Mouse (Mus musculus) liver, adult 2 months (tissue): ENCODE results near the gene Rhox2c. TPM values are rescaled to one million over a fixed set of nuclear protein-coding genes. Genes with fewer than 3 reads are reported as not detected.
"Not testable (repeated sequence)": the region's sequence is repeated elsewhere in the genome, so short reads cannot be mapped to it uniquely, and the experiment has no call there.

Experiments
- DNase-seq: peaks from one replicate; pipeline ENCODE4 v3.0.0-alpha.2; 2011; ENCODE audit warnings: low read depth, low spot score; ENCODE audit errors: extremely low read depth
- H3K27ac ChIP-seq: fragments of 200-500 bp; replicated peaks from 2 replicates; pipeline ENCODE4 v1.5.1; 2012; ENCODE audit warnings: low read depth, mild to moderate bottlenecking, control low read depth, inconsistent platforms, low read length; ENCODE audit not compliant: insufficient read depth
- H3K27me3 ChIP-seq: fragments of 200-500 bp; 2 replicates; pipeline ENCODE4 v1.6.1; 2012; ENCODE audit warnings: mild to moderate bottlenecking, moderate library complexity, low read length, inconsistent platforms; ENCODE audit not compliant: control insufficient read depth, insufficient read depth
- H3K36me3 ChIP-seq: fragments of 200-500 bp; 2 replicates; pipeline ENCODE4 v1.6.1; 2012; ENCODE audit warnings: low read length, inconsistent platforms; ENCODE audit not compliant: control insufficient read depth, insufficient read depth
- H3K4me1 ChIP-seq: fragments of 200-500 bp; 2 replicates; pipeline ENCODE4 v1.6.1; 2011; ENCODE audit warnings: low read length; ENCODE audit not compliant: control insufficient read depth, insufficient read depth
- H3K4me3 ChIP-seq: fragments of 200-500 bp; 2 replicates; pipeline ENCODE4 v1.5.1; 2011; ENCODE audit warnings: low read depth, mild to moderate bottlenecking, control low read depth, low read length, moderate library complexity; ENCODE audit not compliant: insufficient read depth
- H3K79me2 ChIP-seq: fragments of 200-500 bp; 2 replicates; pipeline ENCODE4 v1.6.1; 2012; ENCODE audit warnings: inconsistent platforms, mild to moderate bottlenecking, low read length, moderate library complexity; ENCODE audit not compliant: control insufficient read depth, insufficient read depth
- H3K9ac ChIP-seq: fragments of 200-500 bp; 2 replicates; pipeline ENCODE4 v1.6.1; 2012; ENCODE audit warnings: low read depth, mild to moderate bottlenecking, control low read depth, inconsistent platforms, low read length
- WGBS: fragments of 180-500 bp; shearing (Covaris S2); methylation state at CpG from one replicate; pipeline ENCODE4 v1.1.7; 2018; 5-methylcytosine and 5-hydroxymethylcytosine counted together
- polyA plus RNA-seq: library from polyadenylated mRNA; depleted of rRNA; stranded (reverse); fragments of >200 nt; gene quantifications from 2 replicates; pipeline ENCODE4 v1.2.3, GENCODE M21; 2012; rRNA removed
- total RNA-seq: library from RNA; depleted of rRNA; stranded (reverse); fragments of >200 nt; gene quantifications from 2 replicates; pipeline ENCODE4 v1.2.3, GENCODE M21; 2014; rRNA removed

The Rhox2c gene
- total RNA-seq: not detected in 2 replicates
- polyA plus RNA-seq: not detected in 2 replicates

GRCm38 (mm10) chrX:37453380-37453779, at the start of gene Rhox2c:
Rhox2c (plus strand) TSS chrX:37453680.
- not testable (repeated sequence) for H3K36me3 ChIP-seq, H3K4me3 ChIP-seq, H3K4me1 ChIP-seq, H3K79me2 ChIP-seq, H3K27ac ChIP-seq, H3K9ac ChIP-seq, DNase-seq, H3K27me3 ChIP-seq
- 94% methylated on average over 3 of the region's 10 CpGs for WGBS

DNA sequence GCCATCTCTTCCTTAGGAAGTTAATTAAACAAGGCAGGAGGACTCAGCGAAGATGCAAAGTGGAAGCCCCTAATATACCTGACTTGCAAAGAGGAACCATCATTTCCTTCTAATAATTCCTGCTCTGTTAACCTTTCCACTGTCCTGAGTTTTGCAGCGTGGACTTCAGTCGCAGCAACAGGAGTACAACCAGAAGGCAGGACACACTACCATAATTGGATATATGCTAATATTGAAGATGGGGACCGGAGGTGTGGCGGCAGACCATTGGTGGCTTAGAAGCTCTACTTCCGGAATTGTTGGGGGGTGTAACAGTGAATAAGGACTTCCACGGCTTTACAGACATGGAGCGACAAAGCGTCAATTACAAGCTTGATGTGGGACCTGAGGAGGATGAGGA, 41.7 kb upstream of the Rhox2c start, which contains the start of gene Rhox2b:
Gene Rhox2b (plus strand): TSS at position 301 of the 400 bp plus-strand sequence.
- not testable (repeated sequence) for H3K79me2 ChIP-seq, H3K4me1 ChIP-seq, DNase-seq, H3K27ac ChIP-seq, H3K4me3 ChIP-seq, H3K36me3 ChIP-seq, H3K9ac ChIP-seq, H3K27me3 ChIP-seq
- no CpG with 5 or more reads among the region's 9 CpGs for WGBS

- DNase-seq, H3K4me1 ChIP-seq, H3K27me3 ChIP-seq, H3K4me3 ChIP-seq, H3K9ac ChIP-seq, H3K79me2 ChIP-seq, H3K36me3 ChIP-seq, H3K27ac ChIP-seq: not testable (repeated sequence)
- 89% methylated on average over 14 of the region's 15 CpGs for WGBS
Observed at GRCm38 (mm10) chrX:37432194-37432593, 21.3 kb upstream of the Rhox2c start, which contains the start of gene Rhox4b. Rhox4b (plus strand) TSS chrX:37432494.

- DNase-seq, H3K79me2 ChIP-seq, H3K27me3 ChIP-seq, H3K27ac ChIP-seq, H3K9ac ChIP-seq, H3K36me3 ChIP-seq, H3K4me3 ChIP-seq, H3K4me1 ChIP-seq: not testable (repeated sequence)
- 95% methylated on average over 3 of the region's 4 CpGs for WGBS
Observed at GRCm38 (mm10) chrX:37458285-37458684, 4.8 kb downstream of the Rhox2c start, which contains the start of gene Rhox3c. Rhox3c (plus strand) TSS chrX:37458585.

- not testable (repeated sequence) for DNase-seq, H3K79me2 ChIP-seq, H3K27me3 ChIP-seq, H3K9ac ChIP-seq, H3K27ac ChIP-seq, H3K36me3 ChIP-seq, H3K4me3 ChIP-seq, H3K4me1 ChIP-seq
- 92% methylated on average over 14 of the region's 14 CpGs for WGBS
Observed at GRCm38 (mm10) chrX:37480037-37480436, 26.6 kb downstream of the Rhox2c start, which contains the start of gene Rhox4c. Rhox4c (plus strand) TSS chrX:37480337.

DNA sequence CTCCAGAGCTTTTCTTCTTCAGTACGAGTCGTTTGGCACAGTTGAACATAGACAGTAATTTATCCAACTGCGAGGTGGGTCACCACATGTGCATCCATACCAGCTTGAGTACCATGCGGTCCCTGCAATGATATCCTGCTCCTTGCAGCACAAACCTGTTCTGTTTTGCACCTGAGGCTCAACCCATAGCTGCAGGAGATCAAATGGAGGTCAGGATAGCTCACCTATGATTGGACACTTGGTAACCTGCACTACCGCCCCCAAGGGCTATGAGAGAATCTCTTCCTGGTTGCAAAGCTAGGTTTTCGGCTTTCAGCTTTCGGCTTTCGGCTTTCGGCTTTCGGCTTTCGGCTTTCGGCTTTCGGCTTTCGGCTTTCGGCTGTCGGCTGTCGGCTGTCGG, 60.6 kb downstream of the Rhox2c start, which contains the start of gene Rhox4d:
Gene Rhox4d (plus strand): TSS at position 301 of the 400 bp plus-strand sequence.
- H3K79me2 ChIP-seq, DNase-seq, H3K36me3 ChIP-seq, H3K9ac ChIP-seq, H3K4me3 ChIP-seq, H3K27ac ChIP-seq, H3K4me1 ChIP-seq, H3K27me3 ChIP-seq: not testable (repeated sequence)
- WGBS: 94% methylated on average over 11 of the region's 18 CpGs

Other genes with a start within 250 kb of the Rhox2c start
- gene Gm9, start 242.6 kb upstream of the Rhox2c start, total RNA-seq: not detected in 2 replicates
- gene Gm9, start 242.6 kb upstream of the Rhox2c start, polyA plus RNA-seq: not detected in 2 replicates
- not detected in 2 replicates for gene Rhox1, start 231.4 kb upstream of the Rhox2c start, total RNA-seq
- not detected in 2 replicates for gene Rhox1, start 231.4 kb upstream of the Rhox2c start, polyA plus RNA-seq
- gene Rhox2a, start 208.7 kb upstream of the Rhox2c start, total RNA-seq: not detected in 2 replicates
- not detected in 2 replicates for gene Rhox2a, start 208.7 kb upstream of the Rhox2c start, polyA plus RNA-seq
- not detected in 2 replicates for gene Rhox3a, start 203.8 kb upstream of the Rhox2c start, total RNA-seq
- gene Rhox3a, start 203.8 kb upstream of the Rhox2c start, polyA plus RNA-seq: not detected in 2 replicates
- gene Rhox4a, start 188.3 kb upstream of the Rhox2c start, total RNA-seq: not detected in 2 replicates
- gene Rhox4a, start 188.3 kb upstream of the Rhox2c start, polyA plus RNA-seq: not detected in 2 replicates
- gene Rhox3a2, start 73.7 kb upstream of the Rhox2c start, total RNA-seq: not detected in 2 replicates
- not detected in 2 replicates for gene Rhox3a2, start 73.7 kb upstream of the Rhox2c start, polyA plus RNA-seq
- gene Rhox4a2, start 62.8 kb upstream of the Rhox2c start, total RNA-seq: not detected in 2 replicates
- gene Rhox4a2, start 62.8 kb upstream of the Rhox2c start, polyA plus RNA-seq: not detected in 2 replicates
- gene Rhox2b, start 41.6 kb upstream of the Rhox2c start, total RNA-seq: not detected in 2 replicates
- not detected in 2 replicates for gene Rhox2b, start 41.6 kb upstream of the Rhox2c start, polyA plus RNA-seq
- gene Rhox4b, start 21.2 kb upstream of the Rhox2c start, total RNA-seq: not detected in 2 replicates
- not detected in 2 replicates for gene Rhox4b, start 21.2 kb upstream of the Rhox2c start, polyA plus RNA-seq
- gene Rhox3c, start 4.9 kb downstream of the Rhox2c start, total RNA-seq: not detected in 2 replicates
- not detected in 2 replicates for gene Rhox3c, start 4.9 kb downstream of the Rhox2c start, polyA plus RNA-seq
- gene Rhox4c, start 26.7 kb downstream of the Rhox2c start, total RNA-seq: not detected in 2 replicates
- gene Rhox4c, start 26.7 kb downstream of the Rhox2c start, polyA plus RNA-seq: not detected in 2 replicates
- not detected in 2 replicates for gene Rhox2d, start 39.7 kb downstream of the Rhox2c start, total RNA-seq
- gene Rhox2d, start 39.7 kb downstream of the Rhox2c start, polyA plus RNA-seq: not detected in 2 replicates
- not detected in 2 replicates for gene Rhox4d, start 60.7 kb downstream of the Rhox2c start, total RNA-seq
- gene Rhox4d, start 60.7 kb downstream of the Rhox2c start, polyA plus RNA-seq: not detected in 2 replicates
- not detected in 2 replicates for gene Rhox2e, start 76.8 kb downstream of the Rhox2c start, total RNA-seq
- not detected in 2 replicates for gene Rhox2e, start 76.8 kb downstream of the Rhox2c start, polyA plus RNA-seq
- gene Rhox3e, start 88.3 kb downstream of the Rhox2c start, total RNA-seq: not detected in 2 replicates
- gene Rhox3e, start 88.3 kb downstream of the Rhox2c start, polyA plus RNA-seq: not detected in 2 replicates
- gene Rhox4e, start 103.7 kb downstream of the Rhox2c start, total RNA-seq: not detected in 2 replicates
- gene Rhox4e, start 103.7 kb downstream of the Rhox2c start, polyA plus RNA-seq: not detected in 2 replicates
- not detected in 2 replicates for gene Rhox2f, start 117.7 kb downstream of the Rhox2c start, total RNA-seq
- not detected in 2 replicates for gene Rhox2f, start 117.7 kb downstream of the Rhox2c start, polyA plus RNA-seq
- not detected in 2 replicates for gene Rhox3f, start 127.3 kb downstream of the Rhox2c start, total RNA-seq
- gene Rhox3f, start 127.3 kb downstream of the Rhox2c start, polyA plus RNA-seq: not detected in 2 replicates
- gene Rhox4f, start 154.0 kb downstream of the Rhox2c start, total RNA-seq: not detected in 2 replicates
- gene Rhox4f, start 154.0 kb downstream of the Rhox2c start, polyA plus RNA-seq: not detected in 2 replicates
- not detected in 2 replicates for gene Rhox3g, start 174.9 kb downstream of the Rhox2c start, total RNA-seq
- gene Rhox3g, start 174.9 kb downstream of the Rhox2c start, polyA plus RNA-seq: not detected in 2 replicates
- not detected in 2 replicates for gene Rhox2g, start 189.8 kb downstream of the Rhox2c start, total RNA-seq
- not detected in 2 replicates for gene Rhox2g, start 189.8 kb downstream of the Rhox2c start, polyA plus RNA-seq
- not detected in 2 replicates for gene Rhox4g, start 197.6 kb downstream of the Rhox2c start, total RNA-seq
- gene Rhox4g, start 197.6 kb downstream of the Rhox2c start, polyA plus RNA-seq: not detected in 2 replicates
- gene Rhox3h, start 215.1 kb downstream of the Rhox2c start, total RNA-seq: not detected in 2 replicates
- not detected in 2 replicates for gene Rhox3h, start 215.1 kb downstream of the Rhox2c start, polyA plus RNA-seq
- not detected in 2 replicates for gene Rhox2h, start 219.6 kb downstream of the Rhox2c start, total RNA-seq
- not detected in 2 replicates for gene Rhox2h, start 219.6 kb downstream of the Rhox2c start, polyA plus RNA-seq